Mouse (Mus musculus): Measurements from ENCODE around the gene Klhl2.

Gene Klhl2

GRCm38 (mm10) chr8:64768645-64769044 lies 81.2 kb downstream of the Klhl2 start:
- no peak for DNase-seq (ENCODE audit: low spot score in 2 of 2)

GRCm38 (mm10) chr8:64767047-64767446 lies 82.8 kb downstream of the Klhl2 start:
- DNase-seq (ENCODE audit: low spot score in 2 of 2) = no peak

- DNase-seq (ENCODE audit: low spot score in 2 of 2) = no peak
Measured at GRCm38 (mm10) chr8:64764075-64764474, 85.7 kb downstream of the Klhl2 start.

- DNase-seq (ENCODE audit: low spot score in 2 of 2) = no peak
Measured at GRCm38 (mm10) chr8:64762751-64763150, 87.1 kb downstream of the Klhl2 start.

- DNase-seq (ENCODE audit: low spot score in 2 of 2) = peak; percentile 47 to 54
Measured at GRCm38 (mm10) chr8:64761430-64761829, 88.4 kb downstream of the Klhl2 start.

GRCm38 (mm10) chr8:64757956-64758355 lies 91.9 kb downstream of the Klhl2 start:
- DNase-seq (ENCODE audit: low spot score in 2 of 2) = no peak

GRCm38 (mm10) chr8:64746215-64747058 lies 103.4 kb downstream of the Klhl2 start:
- DNase-seq (ENCODE audit: low spot score in 2 of 2) = no peak

GRCm38 (mm10) chr8:64740547-64741211 lies 109.1 kb downstream of the Klhl2 start:
- peak in 1 of 2 experiments; percentile 35 for DNase-seq (ENCODE audit: low spot score in 2 of 2)

GRCm38 (mm10) chr8:64738916-64739315 lies 110.9 kb downstream of the Klhl2 start:
- no peak for DNase-seq (ENCODE audit: low spot score in 2 of 2)

GRCm38 (mm10) chr8:64736767-64737323 lies 113.0 kb downstream of the Klhl2 start:
- DNase-seq (ENCODE audit: low spot score in 2 of 2) = no peak

GRCm38 (mm10) chr8:64735161-64735560 lies 114.7 kb downstream of the Klhl2 start:
- no peak for DNase-seq (ENCODE audit: low spot score in 2 of 2)

- peak; percentile 99 to 100 for DNase-seq (ENCODE audit: low spot score in 2 of 2)
Measured at GRCm38 (mm10) chr8:64733271-64733943, 116.4 kb downstream of the Klhl2 start, which contains the start of gene Msmo1. Gene Msmo1, minus strand, starts transcription at chr8:64733792.

GRCm38 (mm10) chr8:64732596-64732995 lies 117.2 kb downstream of the Klhl2 start:
- DNase-seq (ENCODE audit: low spot score in 2 of 2) = no peak

GRCm38 (mm10) chr8:64728156-64728555 lies 121.7 kb downstream of the Klhl2 start:
- DNase-seq (ENCODE audit: low spot score in 2 of 2) = peak in 1 of 2 experiments; percentile 6

- DNase-seq (ENCODE audit: low spot score in 2 of 2) = no peak
Measured at GRCm38 (mm10) chr8:64726190-64726695, 123.6 kb downstream of the Klhl2 start.

GRCm38 (mm10) chr8:64723206-64723605 lies 126.6 kb downstream of the Klhl2 start:
- DNase-seq (ENCODE audit: low spot score in 2 of 2) = no peak

- DNase-seq (ENCODE audit: low spot score in 2 of 2) = no peak
Measured at GRCm38 (mm10) chr8:64717868-64718267, 131.9 kb downstream of the Klhl2 start.

GRCm38 (mm10) chr8:64712499-64712898 lies 137.3 kb downstream of the Klhl2 start:
- no peak for DNase-seq (ENCODE audit: low spot score in 2 of 2)

- no peak for DNase-seq (ENCODE audit: low spot score in 2 of 2)
Measured at GRCm38 (mm10) chr8:64711544-64711943, 138.3 kb downstream of the Klhl2 start.

GRCm38 (mm10) chr8:64707481-64707880 lies 142.3 kb downstream of the Klhl2 start:
- no peak for DNase-seq (ENCODE audit: low spot score in 2 of 2)

GRCm38 (mm10) chr8:64703191-64703590 lies 146.6 kb downstream of the Klhl2 start:
- no peak for DNase-seq (ENCODE audit: low spot score in 2 of 2)

Measured in right cerebral cortex, postnatal 10 days (tissue).